Mouse (Mus musculus): Measurements from ENCODE around the gene Erp29. TPM values are rescaled to one million over a fixed set of nuclear protein-coding genes. Genes with fewer than 3 reads are reported as not detected.
A peak's percentile ranks its signal among the peaks of the same experiment; 100 is the strongest.

The Erp29 gene
- polyA plus RNA-seq, 1 experiment: 136 TPM

DNA sequence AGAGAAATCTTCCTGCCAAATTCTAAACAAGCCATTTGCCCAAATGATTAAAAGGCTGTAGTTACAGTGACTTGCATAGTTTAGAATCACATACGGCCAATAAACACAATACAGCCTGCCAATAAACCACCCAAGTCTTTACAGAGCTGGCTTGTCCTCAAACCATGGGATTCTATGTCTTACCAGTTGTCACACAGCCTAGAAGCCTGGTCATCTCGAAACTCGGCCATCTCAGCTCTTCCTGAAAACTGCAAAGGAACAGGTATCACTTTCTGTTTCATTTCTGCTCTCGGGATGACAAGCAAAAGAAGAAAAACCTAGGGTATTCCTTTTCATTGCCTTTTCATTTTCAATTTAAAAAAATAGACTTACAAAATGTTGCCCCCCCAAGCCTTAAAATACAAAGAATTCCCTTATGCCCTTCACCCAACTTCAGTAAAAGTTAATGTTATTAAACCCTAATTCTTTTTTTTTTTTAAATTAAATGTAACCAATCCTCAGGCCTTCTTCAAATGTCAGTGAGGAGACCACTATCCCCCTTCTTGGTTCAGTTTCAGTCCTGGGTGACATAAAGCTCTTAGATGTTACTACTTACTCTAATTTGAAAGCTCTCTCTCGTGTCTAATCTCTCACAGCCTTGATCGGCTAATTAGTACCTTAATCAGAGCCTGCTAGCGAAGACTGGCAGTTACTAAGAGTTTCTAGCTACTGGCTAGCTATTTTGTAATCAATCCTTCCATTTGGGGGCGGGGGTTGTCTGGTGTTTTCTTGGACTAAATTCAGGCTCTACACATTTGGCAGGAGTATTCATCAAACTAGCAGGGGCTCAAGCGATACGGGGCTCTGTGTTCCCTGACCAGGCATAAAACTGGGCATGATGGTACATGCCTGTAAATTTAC, 68.2 kb downstream of the Erp29 start:
- H3K4me3 ChIP-seq (ENCODE audit: insufficient read depth, low read length): peak overlapping the region; percentile 86
- H3K4me1 ChIP-seq (ENCODE audit: control insufficient read depth, insufficient read depth, low read length): 0 out of 2 replicates have a peak, but pooled peaks cover 3% of the 10 kb centered on the region
- no peak for TF ChIP-seq POLR2A (IDR thresholded peaks at IDR 0.05; ENCODE audit: low read depth, low read length)
- no peak for TF ChIP-seq CTCF (IDR thresholded peaks at IDR 0.05; ENCODE audit: borderline replicate concordance, insufficient read depth, low read length)
- peak overlapping the region; percentile 79 for H3K27ac ChIP-seq (ENCODE audit: insufficient read depth, low read length)

DNA sequence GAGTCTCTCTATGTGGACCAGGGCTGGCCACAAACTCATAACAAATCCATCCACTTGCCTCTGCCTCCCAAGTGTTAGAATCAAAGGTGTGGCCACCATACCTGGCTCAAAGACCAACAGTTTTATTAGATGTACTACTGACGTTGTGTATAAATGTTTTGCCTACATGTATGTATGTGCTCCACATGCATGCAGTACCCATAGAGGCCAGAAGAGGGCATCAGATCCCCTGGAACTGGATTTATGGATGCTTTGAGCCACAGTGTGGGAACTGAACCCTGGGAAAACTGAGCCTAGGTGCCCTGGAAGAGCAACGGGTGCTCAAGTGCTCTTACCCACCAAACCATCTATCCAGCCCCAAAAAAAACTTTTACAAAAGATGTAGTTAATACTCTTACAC, 71.6 kb downstream of the Erp29 start:
- H3K4me3 ChIP-seq (ENCODE audit: insufficient read depth, low read length): no peak overlapping the region
- TF ChIP-seq CTCF (IDR thresholded peaks at IDR 0.05; ENCODE audit: borderline replicate concordance, insufficient read depth, low read length) (no peak), POLR2A (IDR thresholded peaks at IDR 0.05; ENCODE audit: low read depth, low read length) (no peak)
- H3K4me1 ChIP-seq (ENCODE audit: control insufficient read depth, insufficient read depth, low read length): no peaks in the 10 kb centered on the region
- H3K27ac ChIP-seq (ENCODE audit: insufficient read depth, low read length): no peak overlapping the region

DNA sequence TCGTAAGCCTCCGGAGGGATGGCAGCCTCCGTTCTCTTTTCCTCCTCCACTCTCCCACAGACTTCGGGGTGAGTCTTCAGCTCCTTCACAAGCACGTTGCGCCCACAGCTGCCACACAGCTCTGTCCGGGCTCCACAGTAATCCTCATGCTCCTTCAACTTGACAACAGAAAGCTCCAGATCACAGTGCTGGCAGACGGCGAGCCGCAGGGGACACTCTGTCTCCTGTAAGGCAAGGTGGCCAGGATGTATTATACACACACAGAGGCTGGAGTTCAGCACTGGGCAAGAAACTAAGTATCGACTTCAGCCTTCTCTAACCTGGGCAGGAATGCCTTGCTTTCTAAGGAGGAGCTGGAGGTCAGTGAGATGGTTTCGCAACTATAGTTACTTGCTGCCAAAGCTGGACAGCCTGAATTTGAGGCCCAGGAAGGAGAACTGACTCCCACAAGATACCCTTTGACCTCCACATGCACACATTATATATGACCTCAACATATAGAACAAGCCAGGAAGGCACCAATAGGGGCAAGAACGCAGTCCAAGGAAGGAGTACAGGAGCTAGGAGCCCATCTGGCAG, 73.5 kb downstream of the Erp29 start:
- TF ChIP-seq POLR2A (IDR thresholded peaks at IDR 0.05; ENCODE audit: low read depth, low read length): no peak
- no peak for TF ChIP-seq CTCF (IDR thresholded peaks at IDR 0.05; ENCODE audit: borderline replicate concordance, insufficient read depth, low read length)
- Histone ChIP-seq H3K4me1 (ENCODE audit: control insufficient read depth, insufficient read depth, low read length) (no peaks in the 10 kb centered on the region), H3K27ac (ENCODE audit: insufficient read depth, low read length) (no peak overlapping the region), H3K4me3 (ENCODE audit: insufficient read depth, low read length) (no peak overlapping the region)

Other genes starting within 250 kb of the Erp29 start
- 1,069 and 1,098 TPM in 2 replicates for gene Rpl6, start 248.0 kb downstream of the Erp29 start, polyA plus RNA-seq (2011; ENCODE audit: insufficient read length, low read depth, missing spikeins)
- gene Hectd4, start 232.3 kb downstream of the Erp29 start, polyA plus RNA-seq (2011; ENCODE audit: insufficient read length, low read depth, missing spikeins): 17.2 and 18.0 TPM in 2 replicates
- 34.5 and 36.1 TPM in 2 replicates for gene Trafd1, start 66.9 kb downstream of the Erp29 start, polyA plus RNA-seq (2011; ENCODE audit: insufficient read length, low read depth, missing spikeins)
- gene Naa25, start 54.6 kb downstream of the Erp29 start, polyA plus RNA-seq (2011; ENCODE audit: insufficient read length, low read depth, missing spikeins): 24.6 and 34.4 TPM in 2 replicates
- 2.0 TPM in 1 of 2 replicates, not detected in the other for gene Tmem116, start 613 bp downstream of the Erp29 start, polyA plus RNA-seq (2011; ENCODE audit: insufficient read length, low read depth, missing spikeins)
- gene Adam1b, start 50.9 kb upstream of the Erp29 start, polyA plus RNA-seq (2011; ENCODE audit: insufficient read length, low read depth, missing spikeins): not detected in 2 replicates
- 1.9 and 2.7 TPM in 2 replicates for gene Adam1a, start 93.0 kb upstream of the Erp29 start, polyA plus RNA-seq (2011; ENCODE audit: insufficient read length, low read depth, missing spikeins)
- gene Gm42878, start 93.0 kb upstream of the Erp29 start, polyA plus RNA-seq (2011; ENCODE audit: insufficient read length, low read depth, missing spikeins): not detected in 2 replicates
- gene Mapkapk5, start 93.4 kb upstream of the Erp29 start, polyA plus RNA-seq (2011; ENCODE audit: insufficient read length, low read depth, missing spikeins): 65.3 and 68.3 TPM in 2 replicates
- 167 and 221 TPM in 2 replicates for gene Aldh2, start 141.3 kb upstream of the Erp29 start, polyA plus RNA-seq (2011; ENCODE audit: insufficient read length, low read depth, missing spikeins)
- 3.1 and 3.8 TPM in 2 replicates for gene Acad12, start 166.4 kb upstream of the Erp29 start, polyA plus RNA-seq (2011; ENCODE audit: insufficient read length, low read depth, missing spikeins)
- 2.3 and 2.7 TPM in 2 replicates for gene Acad10, start 208.0 kb upstream of the Erp29 start, polyA plus RNA-seq (2011; ENCODE audit: insufficient read length, low read depth, missing spikeins)
- 41.4 and 46.3 TPM in 2 replicates for gene Brap, start 208.1 kb upstream of the Erp29 start, polyA plus RNA-seq (2011; ENCODE audit: insufficient read length, low read depth, missing spikeins)

Data from embryonic fibroblast, embryonic 13.5 days (primary cell).